In genomic region chr16:51916337-51916736, GRCm38 (mm10) we compare ENCODE assay signal across 14 mouse cellular contexts.
DNase-seq lines count a peak whose midpoint lies in the region; ATAC-seq lines count a peak whose summit lies in the region.
"Had no signal": no experiment of that assay in that cellular context is flagged by ENCODE, and none has a peak within 500 bp of the region (broad histone marks: within the 10 kb centered on the region; RNA-seq: fewer than 3 reads in every experiment).

No protein-coding gene starts in this region.

- H3K9ac ChIP-seq in forebrain, embryonic 15.5 days (replicated peaks), result no peak overlapping the region
- H3K9ac ChIP-seq in forebrain, embryonic 12.5 days, result no peak overlapping the region
- no peak overlapping the region for H3K9ac ChIP-seq in limb, embryonic 13.5 days
- no peak overlapping the region for H3K9ac ChIP-seq in hindbrain, embryonic 13.5 days
- H3K9ac ChIP-seq in midbrain, embryonic 16.5 days (ENCODE audit: low read depth, low read length), result no peak overlapping the region
- H3K9ac ChIP-seq: liver, embryonic 12.5 days had no signal

- 61% methylated on average over 5 of the region's 5 CpGs for WGBS in forebrain, embryonic 15.5 days
- 65% methylated on average over 5 of the region's 5 CpGs for WGBS in forebrain, embryonic 12.5 days
- WGBS in limb, embryonic 13.5 days, result 67% methylated on average over 5 of the region's 5 CpGs
- WGBS in limb, embryonic 10.5 days, result 77% methylated on average over 5 of the region's 5 CpGs
- 50% methylated on average over 5 of the region's 5 CpGs for WGBS in hindbrain, embryonic 13.5 days
- WGBS in midbrain, embryonic 16.5 days, result 37% methylated on average over 5 of the region's 5 CpGs

- H3K36me3 ChIP-seq in forebrain, embryonic 15.5 days, result no peaks in the 10 kb centered on the region
- no peaks in the 10 kb centered on the region for H3K36me3 ChIP-seq in forebrain, embryonic 12.5 days (replicated peaks)
- H3K36me3 ChIP-seq in limb, embryonic 13.5 days, result no peaks in the 10 kb centered on the region
- no peaks in the 10 kb centered on the region for H3K36me3 ChIP-seq in limb, embryonic 10.5 days
- H3K36me3 ChIP-seq in hindbrain, embryonic 13.5 days, result no peaks in the 10 kb centered on the region
- H3K36me3 ChIP-seq in midbrain, embryonic 16.5 days (ENCODE audit: control insufficient read depth, insufficient read depth, low read length), result no peaks in the 10 kb centered on the region
- H3K36me3 ChIP-seq: liver, embryonic 12.5 days had no signal

- H3K9me3 ChIP-seq in forebrain, embryonic 15.5 days, result no peaks in the 10 kb centered on the region
- no peaks in the 10 kb centered on the region for H3K9me3 ChIP-seq in forebrain, embryonic 12.5 days
- no peaks in the 10 kb centered on the region for H3K9me3 ChIP-seq in limb, embryonic 13.5 days
- no peaks in the 10 kb centered on the region for H3K9me3 ChIP-seq in limb, embryonic 10.5 days (replicated peaks)
- no peaks in the 10 kb centered on the region for H3K9me3 ChIP-seq in hindbrain, embryonic 13.5 days
- no peaks in the 10 kb centered on the region for H3K9me3 ChIP-seq in midbrain, embryonic 16.5 days (replicated peaks; ENCODE audit: control insufficient read depth, low read length, poor library complexity, severe bottlenecking)
- H3K9me3 ChIP-seq: liver, embryonic 12.5 days; megakaryocyte, embryonic 14.5 days had no signal

- peak; percentile 64 for ATAC-seq in forebrain, embryonic 15.5 days (replicated peaks)
- no peak for ATAC-seq in forebrain, embryonic 12.5 days (ENCODE audit: low FRiP score)
- ATAC-seq in limb, embryonic 13.5 days (ENCODE audit: low FRiP score, low read depth), result no peak
- ATAC-seq in hindbrain, embryonic 13.5 days (ENCODE audit: low FRiP score), result peak; percentile 66; the same call in 1 of the 2 replicates
- ATAC-seq in midbrain, embryonic 16.5 days, result peak; percentile 74; the same call in 1 of the 2 replicates
- ATAC-seq: liver, embryonic 12.5 days had no signal

- no peak for DNase-seq in limb, embryonic 10.5 days (ENCODE audit: low spot score)
- no peak for DNase-seq in kidney, adult 9 months
- DNase-seq in MN1 (ENCODE audit: low spot score), result no peak
- DNase-seq: adrenal gland, adult 8-10 months; cerebellum, adult 2 months; kidney, adult 2 months had no signal

- H3K4me3 ChIP-seq in forebrain, embryonic 15.5 days, result no peak overlapping the region
- no peak overlapping the region for H3K4me3 ChIP-seq in forebrain, embryonic 12.5 days (replicated peaks)
- H3K4me3 ChIP-seq in limb, embryonic 13.5 days, result no peak overlapping the region
- H3K4me3 ChIP-seq in limb, embryonic 10.5 days, result no peak overlapping the region
- no peak overlapping the region for H3K4me3 ChIP-seq in hindbrain, embryonic 13.5 days
- H3K4me3 ChIP-seq in midbrain, embryonic 16.5 days (ENCODE audit: low read depth, low read length), result no peak overlapping the region
- H3K4me3 ChIP-seq: erythroblast, embryonic 14.5 days; liver, embryonic 12.5 days; megakaryocyte, embryonic 14.5 days had no signal

- H3K4me1 ChIP-seq in forebrain, embryonic 15.5 days, result peaks cover 17% of the 10 kb centered on the region
- H3K4me1 ChIP-seq in forebrain, embryonic 12.5 days, result peaks cover 18% of the 10 kb centered on the region
- H3K4me1 ChIP-seq in limb, embryonic 13.5 days, result peaks cover 13% of the 10 kb centered on the region
- H3K4me1 ChIP-seq in limb, embryonic 10.5 days, result peaks cover 17% of the 10 kb centered on the region
- peaks cover 21% of the 10 kb centered on the region for H3K4me1 ChIP-seq in hindbrain, embryonic 13.5 days (replicated peaks)
- H3K4me1 ChIP-seq in midbrain, embryonic 16.5 days (ENCODE audit: control insufficient read depth, insufficient read depth, low read length), result peaks cover 10% of the 10 kb centered on the region
- H3K4me1 ChIP-seq: liver, embryonic 12.5 days; megakaryocyte, embryonic 14.5 days had no signal

- H3K27ac ChIP-seq in forebrain, embryonic 15.5 days (replicated peaks), result peak overlapping the region; percentile 63
- no peak overlapping the region for H3K27ac ChIP-seq in forebrain, embryonic 12.5 days
- no peak overlapping the region for H3K27ac ChIP-seq in limb, embryonic 13.5 days
- H3K27ac ChIP-seq in limb, embryonic 10.5 days, result no peak overlapping the region
- peak overlapping the region; percentile 58 for H3K27ac ChIP-seq in hindbrain, embryonic 13.5 days
- H3K27ac ChIP-seq in midbrain, embryonic 16.5 days (ENCODE audit: low read length), result no peak overlapping the region
- H3K27ac ChIP-seq: liver, embryonic 12.5 days had no signal

- no peaks in the 10 kb centered on the region for H3K27me3 ChIP-seq in forebrain, embryonic 15.5 days
- no peaks in the 10 kb centered on the region for H3K27me3 ChIP-seq in forebrain, embryonic 12.5 days
- no peaks in the 10 kb centered on the region for H3K27me3 ChIP-seq in limb, embryonic 13.5 days
- no peaks in the 10 kb centered on the region for H3K27me3 ChIP-seq in limb, embryonic 10.5 days (ENCODE audit: low read depth, poor library complexity, severe bottlenecking)
- no peaks in the 10 kb centered on the region for H3K27me3 ChIP-seq in hindbrain, embryonic 13.5 days
- H3K27me3 ChIP-seq in midbrain, embryonic 16.5 days (ENCODE audit: control insufficient read depth, insufficient read depth, low read depth, low read length), result no peaks in the 10 kb centered on the region
- H3K27me3 ChIP-seq: liver, embryonic 12.5 days; megakaryocyte, embryonic 14.5 days had no signal

- H3K4me2 ChIP-seq in forebrain, embryonic 15.5 days (replicated peaks), result no peak overlapping the region
- H3K4me2 ChIP-seq in forebrain, embryonic 12.5 days, result no peak overlapping the region
- peak overlapping the region; percentile 36; the same call in 1 of the 2 replicates for H3K4me2 ChIP-seq in limb, embryonic 13.5 days (replicated peaks)
- no peak overlapping the region for H3K4me2 ChIP-seq in hindbrain, embryonic 13.5 days
- peak overlapping the region; percentile 45 for H3K4me2 ChIP-seq in midbrain, embryonic 16.5 days (ENCODE audit: low read length)
- H3K4me2 ChIP-seq: liver, embryonic 12.5 days had no signal

Comparison
In these comparisons a context has a peak if more than half of its experiments do, and no peak if none do; other contexts are left out.
1. ATAC-seq: peak in forebrain, embryonic 15.5 days (single experiment), hindbrain, embryonic 13.5 days (single experiment) and midbrain, embryonic 16.5 days (single experiment); none in forebrain, embryonic 12.5 days (single experiment) and limb, embryonic 13.5 days (single experiment).
2. H3K27ac ChIP-seq: peak in forebrain, embryonic 15.5 days (single experiment) and hindbrain, embryonic 13.5 days (single experiment); none in forebrain, embryonic 12.5 days (single experiment), limb, embryonic 13.5 days (single experiment), limb, embryonic 10.5 days (single experiment) and midbrain, embryonic 16.5 days (single experiment).
3. H3K4me2 ChIP-seq: peak in limb, embryonic 13.5 days (single experiment) and midbrain, embryonic 16.5 days (single experiment); none in forebrain, embryonic 15.5 days (single experiment), forebrain, embryonic 12.5 days (single experiment) and hindbrain, embryonic 13.5 days (single experiment).